Mouse (Mus musculus): ENCODE results near the gene Abcg1. TPM values are rescaled to one million over a fixed set of nuclear protein-coding genes. Genes with fewer than 3 reads are reported as not detected.

The Abcg1 gene
- total and polyA plus RNA-seq, 2 experiments = 3.4 to 5.0 TPM

GRCm38 (mm10) chr17:31066058-31066457 is 8.6 kb downstream of the Abcg1 start:
- 55% methylated on average over 6 of the region's 6 CpGs for WGBS
- no peak overlapping the region for H3K27ac ChIP-seq (replicated peaks; ENCODE audit: insufficient read depth, low read depth, low read length)
- H3K4me1 ChIP-seq (ENCODE audit: control insufficient read depth, insufficient read depth, low read length) = peaks cover 13% of the 10 kb centered on the region; the same call in 1 of the 2 replicates
- H3K79me2 ChIP-seq (ENCODE audit: control insufficient read depth, insufficient read depth, low read length) = no peaks in the 10 kb centered on the region
- no peaks in the 10 kb centered on the region for H3K36me3 ChIP-seq (ENCODE audit: control insufficient read depth, insufficient read depth, low read length)
- TF ChIP-seq POLR2A (IDR thresholded peaks at IDR 0.05; ENCODE audit: extremely low read depth, insufficient read depth, low read length) (no peak), CTCF (IDR thresholded peaks at IDR 0.05; ENCODE audit: low read depth, low read length) (no peak)
- no peak overlapping the region for H3K4me3 ChIP-seq (ENCODE audit: insufficient read depth, low read depth, low read length)
- no peak overlapping the region for H3K9ac ChIP-seq (ENCODE audit: low read depth, low read length)
- no peak for DNase-seq (ENCODE audit: extremely low read depth, low read depth, low spot score)
- no peaks in the 10 kb centered on the region for H3K27me3 ChIP-seq (ENCODE audit: control insufficient read depth, insufficient read depth, low read length)

DNA sequence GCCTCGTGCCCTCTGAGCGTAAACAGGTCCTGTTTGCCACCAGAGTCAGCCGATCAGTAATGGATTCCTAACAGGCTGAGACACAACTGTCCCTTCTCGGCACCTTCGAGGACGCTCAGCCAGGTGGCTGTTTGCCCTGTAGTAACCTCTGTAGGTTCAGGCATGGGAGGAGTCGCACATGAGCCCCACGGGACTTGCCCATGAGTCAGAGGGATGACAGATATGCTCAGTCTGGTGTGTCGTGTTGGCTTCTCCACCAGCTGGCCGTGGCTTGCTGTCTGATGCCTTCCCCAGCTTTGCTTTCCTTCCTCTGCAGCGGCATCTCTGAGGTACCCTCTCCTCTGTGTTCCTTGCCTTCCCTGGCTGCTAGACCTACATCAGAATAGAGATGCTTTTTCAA is 9.6 kb downstream of the Abcg1 start:
- DNase-seq (ENCODE audit: extremely low read depth, low read depth, low spot score) = no peak
- Histone ChIP-seq H3K27me3 (ENCODE audit: control insufficient read depth, insufficient read depth, low read length) (no peaks in the 10 kb centered on the region), H3K4me1 (ENCODE audit: control insufficient read depth, insufficient read depth, low read length) (peaks cover 12% of the 10 kb centered on the region; the same call in 1 of the 2 replicates), H3K36me3 (ENCODE audit: control insufficient read depth, insufficient read depth, low read length) (no peaks in the 10 kb centered on the region), H3K79me2 (ENCODE audit: control insufficient read depth, insufficient read depth, low read length) (no peaks in the 10 kb centered on the region), H3K9ac (ENCODE audit: low read depth, low read length) (no peak overlapping the region), H3K4me3 (ENCODE audit: insufficient read depth, low read depth, low read length) (no peak overlapping the region), H3K27ac (replicated peaks; ENCODE audit: insufficient read depth, low read depth, low read length) (no peak overlapping the region)
- 79% methylated on average over 11 of the region's 11 CpGs for WGBS
- no peak for TF ChIP-seq CTCF (IDR thresholded peaks at IDR 0.05; ENCODE audit: low read depth, low read length)
- no peak for TF ChIP-seq POLR2A (IDR thresholded peaks at IDR 0.05; ENCODE audit: extremely low read depth, insufficient read depth, low read length)

GRCm38 (mm10) chr17:31069121-31069520 is 11.6 kb downstream of the Abcg1 start:
- TF ChIP-seq CTCF (IDR thresholded peaks at IDR 0.05; ENCODE audit: low read depth, low read length) = no peak
- TF ChIP-seq POLR2A (IDR thresholded peaks at IDR 0.05; ENCODE audit: extremely low read depth, insufficient read depth, low read length) = no peak
- DNase-seq (ENCODE audit: extremely low read depth, low read depth, low spot score) = no peak
- Histone ChIP-seq H3K27me3 (ENCODE audit: control insufficient read depth, insufficient read depth, low read length) (no peaks in the 10 kb centered on the region), H3K4me1 (ENCODE audit: control insufficient read depth, insufficient read depth, low read length) (peaks cover 12% of the 10 kb centered on the region; the same call in 1 of the 2 replicates), H3K4me3 (ENCODE audit: insufficient read depth, low read depth, low read length) (no peak overlapping the region), H3K79me2 (ENCODE audit: control insufficient read depth, insufficient read depth, low read length) (no peaks in the 10 kb centered on the region), H3K36me3 (ENCODE audit: control insufficient read depth, insufficient read depth, low read length) (no peaks in the 10 kb centered on the region), H3K9ac (ENCODE audit: low read depth, low read length) (no peak overlapping the region), H3K27ac (replicated peaks; ENCODE audit: insufficient read depth, low read depth, low read length) (no peak overlapping the region)
- 86% methylated on average over 6 of the region's 6 CpGs for WGBS

DNA sequence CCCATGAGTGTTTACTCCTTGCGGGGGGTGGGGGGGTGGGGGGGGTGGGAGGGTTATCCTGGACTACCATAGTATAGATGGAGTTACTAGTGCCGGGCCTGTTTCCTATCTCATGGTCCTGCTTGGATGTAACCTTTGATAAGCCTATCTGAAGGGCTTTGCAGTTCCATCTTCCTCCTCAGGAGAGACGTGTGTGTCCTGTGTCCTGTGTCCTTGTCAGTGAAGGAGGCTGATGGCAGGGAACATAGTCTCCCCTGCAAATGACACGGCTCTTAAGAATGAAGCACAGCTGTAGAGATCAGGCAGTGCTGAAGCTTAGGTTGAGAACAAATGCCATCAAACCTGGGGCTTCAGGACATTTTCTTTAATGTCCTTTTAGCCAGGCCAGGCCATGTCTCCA is 12.4 kb downstream of the Abcg1 start:
- DNase-seq (ENCODE audit: extremely low read depth, low read depth, low spot score) = no peak
- peaks cover 12% of the 10 kb centered on the region; the same call in 1 of the 2 replicates for H3K4me1 ChIP-seq (ENCODE audit: control insufficient read depth, insufficient read depth, low read length)
- no peaks in the 10 kb centered on the region for H3K36me3 ChIP-seq (ENCODE audit: control insufficient read depth, insufficient read depth, low read length)
- TF ChIP-seq POLR2A (IDR thresholded peaks at IDR 0.05; ENCODE audit: extremely low read depth, insufficient read depth, low read length) (no peak), CTCF (IDR thresholded peaks at IDR 0.05; ENCODE audit: low read depth, low read length) (no peak)
- no peaks in the 10 kb centered on the region for H3K27me3 ChIP-seq (ENCODE audit: control insufficient read depth, insufficient read depth, low read length)
- WGBS = 88% methylated on average over 4 of the region's 4 CpGs
- H3K9ac ChIP-seq (ENCODE audit: low read depth, low read length) = no peak overlapping the region
- no peak overlapping the region for H3K27ac ChIP-seq (replicated peaks; ENCODE audit: insufficient read depth, low read depth, low read length)
- no peak overlapping the region for H3K4me3 ChIP-seq (ENCODE audit: insufficient read depth, low read depth, low read length)
- no peaks in the 10 kb centered on the region for H3K79me2 ChIP-seq (ENCODE audit: control insufficient read depth, insufficient read depth, low read length)

- TF ChIP-seq POLR2A (IDR thresholded peaks at IDR 0.05; ENCODE audit: extremely low read depth, insufficient read depth, low read length) (no peak), CTCF (IDR thresholded peaks at IDR 0.05; ENCODE audit: low read depth, low read length) (no peak)
- Histone ChIP-seq H3K4me1 (ENCODE audit: control insufficient read depth, insufficient read depth, low read length) (peaks cover 12% of the 10 kb centered on the region; the same call in 1 of the 2 replicates), H3K4me3 (ENCODE audit: insufficient read depth, low read depth, low read length) (no peak overlapping the region), H3K9ac (ENCODE audit: low read depth, low read length) (no peak overlapping the region), H3K79me2 (ENCODE audit: control insufficient read depth, insufficient read depth, low read length) (no peaks in the 10 kb centered on the region), H3K27ac (replicated peaks; ENCODE audit: insufficient read depth, low read depth, low read length) (no peak overlapping the region), H3K36me3 (ENCODE audit: control insufficient read depth, insufficient read depth, low read length) (no peaks in the 10 kb centered on the region), H3K27me3 (ENCODE audit: control insufficient read depth, insufficient read depth, low read length) (no peaks in the 10 kb centered on the region)
- no peak for DNase-seq (ENCODE audit: extremely low read depth, low read depth, low spot score)
- WGBS = 73% methylated on average over 6 of the region's 6 CpGs
Observed at GRCm38 (mm10) chr17:31070403-31071185, 13.1 kb downstream of the Abcg1 start.
